Mouse (Mus musculus): ENCODE results near the gene Chrna10. TPM values are rescaled to one million over a fixed set of nuclear protein-coding genes. Genes with fewer than 3 reads are reported as not detected.

Chrna10 gene
- polyA plus RNA-seq, 1 experiment from 2014 or later, result 0.57 TPM

Other genes starting within 250 kb of the Chrna10 start
- 0.35 and 0.81 TPM in 2 replicates for gene Folr1, start 246.0 kb downstream of the Chrna10 start, polyA plus RNA-seq (2015; fragmentation: Nextera tagmentation; extraction: Ambion mirVana)
- gene Lamtor1, start 210.9 kb downstream of the Chrna10 start, polyA plus RNA-seq (2015; fragmentation: Nextera tagmentation; extraction: Ambion mirVana), result 164 and 166 TPM in 2 replicates
- 0.29 and 0.45 TPM in 2 replicates for gene Tomt, start 210.5 kb downstream of the Chrna10 start, polyA plus RNA-seq (2015; fragmentation: Nextera tagmentation; extraction: Ambion mirVana)
- 22.0 and 29.2 TPM in 2 replicates for gene Lrrc51, start 182.9 kb downstream of the Chrna10 start, polyA plus RNA-seq (2015; fragmentation: Nextera tagmentation; extraction: Ambion mirVana)
- 72.8 and 73.7 TPM in 2 replicates for gene Numa1, start 182.7 kb downstream of the Chrna10 start, polyA plus RNA-seq (2015; fragmentation: Nextera tagmentation; extraction: Ambion mirVana)
- gene Il18bp, start 98.1 kb downstream of the Chrna10 start, polyA plus RNA-seq (2015; fragmentation: Nextera tagmentation; extraction: Ambion mirVana), result 2.4 and 2.5 TPM in 2 replicates
- 28.6 and 29.5 TPM in 2 replicates for gene Rnf121, start 51.4 kb downstream of the Chrna10 start, polyA plus RNA-seq (2015; fragmentation: Nextera tagmentation; extraction: Ambion mirVana)
- 31.6 and 37.4 TPM in 2 replicates for gene Xndc1, start 51.3 kb downstream of the Chrna10 start, polyA plus RNA-seq (2015; fragmentation: Nextera tagmentation; extraction: Ambion mirVana)
- 1.8 and 2.0 TPM in 2 replicates for gene Xntrpc, start 51.1 kb downstream of the Chrna10 start, polyA plus RNA-seq (2015; fragmentation: Nextera tagmentation; extraction: Ambion mirVana)
- 0.13 and 0.29 TPM in 2 replicates for gene Trpc2, start 33.7 kb downstream of the Chrna10 start, polyA plus RNA-seq (2015; fragmentation: Nextera tagmentation; extraction: Ambion mirVana)
- gene Art1, start 15.1 kb downstream of the Chrna10 start, polyA plus RNA-seq (2015; fragmentation: Nextera tagmentation; extraction: Ambion mirVana), result 13.2 and 19.4 TPM in 2 replicates
- 3.5 and 3.9 TPM in 2 replicates for gene Art5, start 7.3 kb downstream of the Chrna10 start, polyA plus RNA-seq (2015; fragmentation: Nextera tagmentation; extraction: Ambion mirVana)
- 29.4 and 31.8 TPM in 2 replicates for gene Nup98, start 93.3 kb upstream of the Chrna10 start, polyA plus RNA-seq (2015; fragmentation: Nextera tagmentation; extraction: Ambion mirVana)
- 94.2 and 94.5 TPM in 2 replicates for gene Pgap2, start 93.4 kb upstream of the Chrna10 start, polyA plus RNA-seq (2015; fragmentation: Nextera tagmentation; extraction: Ambion mirVana)
- gene Rhog, start 139.2 kb upstream of the Chrna10 start, polyA plus RNA-seq (2015; fragmentation: Nextera tagmentation; extraction: Ambion mirVana), result 69.9 and 70.3 TPM in 2 replicates
- 39.9 and 42.1 TPM in 2 replicates for gene Stim1, start 151.0 kb upstream of the Chrna10 start, polyA plus RNA-seq (2015; fragmentation: Nextera tagmentation; extraction: Ambion mirVana)

Data from embryonic facial prominence, embryonic 15.5 days (tissue).